Mouse (Mus musculus) liver, embryonic 13.5 days (tissue): ENCODE measurements around the gene Igsf23. TPM values are rescaled to one million over a fixed set of nuclear protein-coding genes. Genes with fewer than 3 reads are reported as not detected.

Experiments used
- ATAC-seq: fragments of 200-750 bp; cut with Nextera tagmentation; 2 replicates; pipeline ENCODE4 v1.8.0; 2017; ENCODE audit warnings: low read depth, mild to moderate bottlenecking, moderate number of reproducible peaks, moderate library complexity
- DNase-seq: peaks from one replicate; pipeline ENCODE4 v3.0.0; 2022
- H3K27ac ChIP-seq: fragments of 300-500 bp; sonication (generic); 2 replicates; pipeline ENCODE4 v1.5.1; 2015; ENCODE audit warnings: moderate library complexity, mild to moderate bottlenecking, inconsistent platforms
- H3K27me3 ChIP-seq: fragments of 300-500 bp; sonication (generic); 2 replicates; pipeline ENCODE4 v1.6.1; 2015; ENCODE audit warnings: mild to moderate bottlenecking, inconsistent platforms
- H3K36me3 ChIP-seq: fragments of 300-500 bp; sonication (generic); 2 replicates; pipeline ENCODE4 v1.6.1; 2015; ENCODE audit warnings: mild to moderate bottlenecking, inconsistent platforms
- H3K4me1 ChIP-seq: fragments of 300-500 bp; sonication (generic); replicated peaks from 2 replicates; pipeline ENCODE4 v1.6.1; 2015; ENCODE audit warnings: inconsistent platforms
- H3K4me2 ChIP-seq: fragments of 300-500 bp; sonication (generic); 2 replicates; pipeline ENCODE4 v1.6.1; 2015; ENCODE audit warnings: inconsistent platforms, mild to moderate bottlenecking, moderate library complexity
- H3K4me3 ChIP-seq: fragments of 300-500 bp; sonication (generic); replicated peaks from 2 replicates; pipeline ENCODE4 v1.5.1; 2015; ENCODE audit warnings: mild to moderate bottlenecking, inconsistent platforms
- H3K9ac ChIP-seq: fragments of 300-500 bp; sonication (generic); 2 replicates; pipeline ENCODE4 v1.6.1; 2015; ENCODE audit warnings: mild to moderate bottlenecking, inconsistent platforms
- H3K9me3 ChIP-seq: fragments of 300-500 bp; sonication (generic); replicated peaks from 2 replicates; pipeline ENCODE4 v1.6.1; 2016; ENCODE audit warnings: inconsistent platforms
- WGBS: fragments of 180-500 bp; shearing (Covaris S2); methylation state at CpG from one replicate; pipeline ENCODE4 v1.1.7; 2015; ENCODE audit not compliant: insufficient replicate concordance; 5-methylcytosine and 5-hydroxymethylcytosine counted together
- polyA plus RNA-seq: library from polyadenylated mRNA; unstranded; fragments of >200 nt; fragmentation: Nextera tagmentation; extraction: Ambion mirVana; gene quantifications from 2 replicates; pipeline ENCODE4 v1.2.1, GENCODE M21; 2015

Igsf23 gene
- polyA plus RNA-seq, 1 experiment from 2014 or later = 0.20 TPM

- Histone ChIP-seq H3K27ac (no peak overlapping the region), H3K9me3 (no peaks in the 10 kb centered on the region), H3K4me2 (no peak overlapping the region), H3K36me3 (no peaks in the 10 kb centered on the region), H3K4me1 (0 out of 2 replicates have a peak, but pooled peaks cover 3% of the 10 kb centered on the region), H3K4me3 (no peak overlapping the region), H3K27me3 (no peaks in the 10 kb centered on the region), H3K9ac (no peak overlapping the region)
- ATAC-seq (no peak), DNase-seq (no peak)
- WGBS = 70% methylated on average over 10 of the region's 10 CpGs
Observed at GRCm38 (mm10) chr7:19952320-19952986, 1.9 kb upstream of the Igsf23 start.

- no peaks in the 10 kb centered on the region for H3K4me1 ChIP-seq
- H3K9ac ChIP-seq = no peak overlapping the region
- no peaks in the 10 kb centered on the region for H3K27me3 ChIP-seq
- ATAC-seq (no peak), DNase-seq (no peak)
- 62% methylated on average over 10 of the region's 10 CpGs for WGBS
- H3K27ac ChIP-seq = no peak overlapping the region
- H3K36me3 ChIP-seq = no peaks in the 10 kb centered on the region
- no peak overlapping the region for H3K4me2 ChIP-seq
- no peak overlapping the region for H3K4me3 ChIP-seq
- H3K9me3 ChIP-seq = no peaks in the 10 kb centered on the region
Observed at GRCm38 (mm10) chr7:19949996-19950395, 560 bp downstream of the Igsf23 start.

- no peak for DNase-seq
- H3K4me3 ChIP-seq = no peak overlapping the region
- H3K4me1 ChIP-seq = no peaks in the 10 kb centered on the region
- WGBS = 64% methylated on average over 12 of the region's 12 CpGs
- no peak overlapping the region for H3K4me2 ChIP-seq
- no peaks in the 10 kb centered on the region for H3K36me3 ChIP-seq
- H3K27me3 ChIP-seq = no peaks in the 10 kb centered on the region
- H3K9me3 ChIP-seq = no peaks in the 10 kb centered on the region
- no peak overlapping the region for H3K9ac ChIP-seq
- no peak overlapping the region for H3K27ac ChIP-seq
- ATAC-seq = no peak
Observed at GRCm38 (mm10) chr7:19948956-19949355, 1.6 kb downstream of the Igsf23 start.

GRCm38 (mm10) chr7:19945821-19946515 is 4.6 kb downstream of the Igsf23 start:
- Histone ChIP-seq H3K27ac (no peak overlapping the region), H3K27me3 (no peaks in the 10 kb centered on the region), H3K4me1 (no peaks in the 10 kb centered on the region), H3K9me3 (no peaks in the 10 kb centered on the region), H3K9ac (no peak overlapping the region), H3K4me2 (no peak overlapping the region), H3K4me3 (no peak overlapping the region), H3K36me3 (no peaks in the 10 kb centered on the region)
- WGBS = 64% methylated on average over 13 of the region's 13 CpGs
- ATAC-seq (no peak), DNase-seq (no peak)

GRCm38 (mm10) chr7:19945201-19945600 is 5.4 kb downstream of the Igsf23 start:
- Histone ChIP-seq H3K36me3 (no peaks in the 10 kb centered on the region), H3K27ac (no peak overlapping the region), H3K9me3 (no peaks in the 10 kb centered on the region), H3K4me2 (no peak overlapping the region), H3K4me3 (no peak overlapping the region), H3K4me1 (no peaks in the 10 kb centered on the region), H3K27me3 (no peaks in the 10 kb centered on the region), H3K9ac (no peak overlapping the region)
- no peak for ATAC-seq
- no peak for DNase-seq
- 68% methylated on average over 5 of the region's 5 CpGs for WGBS

- no peak for DNase-seq
- no peak overlapping the region for H3K9ac ChIP-seq
- no peak overlapping the region for H3K4me3 ChIP-seq
- WGBS = 72% methylated on average over 8 of the region's 8 CpGs
- no peak for ATAC-seq
- H3K9me3 ChIP-seq = no peaks in the 10 kb centered on the region
- H3K27me3 ChIP-seq = no peaks in the 10 kb centered on the region
- H3K36me3 ChIP-seq = no peaks in the 10 kb centered on the region
- H3K27ac ChIP-seq = no peak overlapping the region
- H3K4me2 ChIP-seq = no peak overlapping the region
- H3K4me1 ChIP-seq = peaks cover 2% of the 10 kb centered on the region; the same call in 1 of the 2 replicates
Observed at GRCm38 (mm10) chr7:19944709-19945108, 5.8 kb downstream of the Igsf23 start.

- Histone ChIP-seq H3K36me3 (no peaks in the 10 kb centered on the region), H3K4me1 (peaks cover 5% of the 10 kb centered on the region), H3K27me3 (no peaks in the 10 kb centered on the region), H3K9me3 (no peaks in the 10 kb centered on the region), H3K4me3 (no peak overlapping the region), H3K4me2 (no peak overlapping the region), H3K9ac (no peak overlapping the region), H3K27ac (no peak overlapping the region)
- no peak for ATAC-seq
- 10% methylated on average over 4 of the region's 6 CpGs for WGBS
- no peak for DNase-seq
Observed at GRCm38 (mm10) chr7:19940256-19940655, 10.3 kb downstream of the Igsf23 start.

- no peak overlapping the region for H3K27ac ChIP-seq
Observed at GRCm38 (mm10) chr7:19939555-19940235, 10.9 kb downstream of the Igsf23 start.

GRCm38 (mm10) chr7:19937229-19937821 is 13.2 kb downstream of the Igsf23 start:
- Histone ChIP-seq H3K27me3 (peaks cover 3% of the 10 kb centered on the region; the same call in 1 of the 2 replicates), H3K4me2 (no peak overlapping the region), H3K4me1 (peaks cover 20% of the 10 kb centered on the region), H3K9me3 (no peaks in the 10 kb centered on the region), H3K36me3 (no peaks in the 10 kb centered on the region), H3K4me3 (no peak overlapping the region), H3K27ac (no peak overlapping the region), H3K9ac (no peak overlapping the region)
- WGBS = 65% methylated on average over 11 of the region's 11 CpGs
- ATAC-seq (no peak), DNase-seq (no peak)

More at GRCm38 (mm10) chr7:19939555-19940235, 10.9 kb downstream of the Igsf23 start:
- Histone ChIP-seq H3K36me3 (no peaks in the 10 kb centered on the region), H3K9ac (no peak overlapping the region), H3K4me1 (peaks cover 10% of the 10 kb centered on the region), H3K4me3 (no peak overlapping the region), H3K27me3 (no peaks in the 10 kb centered on the region), H3K9me3 (no peaks in the 10 kb centered on the region), H3K4me2 (no peak overlapping the region)
- WGBS = 29% methylated on average over 12 of the region's 12 CpGs
- DNase-seq = no peak
- ATAC-seq = no peak

- no peak overlapping the region for H3K4me3 ChIP-seq
- H3K27me3 ChIP-seq = peaks cover 12% of the 10 kb centered on the region; the same call in 1 of the 2 replicates
- H3K4me2 ChIP-seq = peak overlapping the region; percentile 42
- H3K4me1 ChIP-seq = peaks cover 20% of the 10 kb centered on the region
- WGBS = 46% methylated on average over 6 of the region's 6 CpGs
- H3K9me3 ChIP-seq = no peaks in the 10 kb centered on the region
- peak overlapping the region; percentile 59 for H3K27ac ChIP-seq
- no peaks in the 10 kb centered on the region for H3K36me3 ChIP-seq
- DNase-seq (no peak), ATAC-seq (no peak)
- H3K9ac ChIP-seq = no peak overlapping the region
Observed at GRCm38 (mm10) chr7:19935961-19936360, 14.6 kb downstream of the Igsf23 start.

- Histone ChIP-seq H3K4me2 (peak overlapping the region; percentile 42), H3K36me3 (no peaks in the 10 kb centered on the region), H3K27ac (peak overlapping the region; percentile 59), H3K4me1 (peaks cover 20% of the 10 kb centered on the region), H3K9me3 (no peaks in the 10 kb centered on the region), H3K9ac (no peak overlapping the region), H3K27me3 (peaks cover 12% of the 10 kb centered on the region; the same call in 1 of the 2 replicates), H3K4me3 (peak overlapping the region; percentile 18)
- 16% methylated on average over 20 of the region's 20 CpGs for WGBS
- ATAC-seq (peak; percentile 52; the same call in 1 of the 2 replicates), DNase-seq (no peak)
Observed at GRCm38 (mm10) chr7:19935171-19935751, 15.3 kb downstream of the Igsf23 start.
